Mouse (Mus musculus): ENCODE results near the gene Acox1. TPM values are rescaled to one million over a fixed set of nuclear protein-coding genes. Genes with fewer than 3 reads are reported as not detected.
A peak's percentile ranks its signal among the peaks of the same experiment; 100 is the strongest.

Gene Acox1
- total and polyA plus RNA-seq, 2 experiments from 2014 or later = 66.1 to 116 TPM

DNA sequence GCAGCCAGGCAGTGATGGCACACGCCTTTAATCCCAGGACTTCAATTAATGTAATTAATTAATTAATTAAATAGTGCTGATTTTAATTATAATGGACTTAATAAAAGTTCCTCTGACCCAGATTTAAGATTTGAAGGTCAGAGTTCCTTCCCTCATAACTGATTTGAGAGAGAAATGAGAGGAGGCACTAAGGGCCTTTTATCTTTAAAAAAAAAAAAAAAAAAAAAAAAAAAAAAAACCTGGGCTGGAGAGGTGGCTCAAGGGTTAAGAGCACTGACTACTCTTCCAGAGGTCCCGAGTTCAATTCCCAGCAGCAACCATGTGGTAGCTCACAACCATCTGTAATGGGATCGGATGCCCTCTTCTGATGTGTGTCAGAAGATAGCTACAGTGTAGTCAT is 9.8 kb upstream of the Acox1 start:
- Histone ChIP-seq H3K36me3 (ENCODE audit: insufficient read depth, low read length) (peaks cover 23% of the 10 kb centered on the region), H3K27ac (ENCODE audit: low read depth, low read length) (no peak overlapping the region), H3K4me1 (ENCODE audit: insufficient read depth, low read length) (no peaks in the 10 kb centered on the region), H3K4me3 (ENCODE audit: low read depth, low read length) (no peak overlapping the region), H3K27me3 (ENCODE audit: insufficient read depth, low read length) (no peaks in the 10 kb centered on the region), H3K4me2 (ENCODE audit: low read depth, low read length, poor library complexity, severe bottlenecking) (no peak overlapping the region), H3K9ac (replicated peaks; ENCODE audit: low read length, poor library complexity, severe bottlenecking) (no peak overlapping the region), H3K9me3 (ENCODE audit: low read length) (no peaks in the 10 kb centered on the region)
- WGBS = 80% methylated on average over 3 of the region's 3 CpGs
- no peak for TF ChIP-seq CTCF (IDR thresholded peaks at IDR 0.05)
- DNase-seq (ENCODE audit: low spot score) (no peak), ATAC-seq (ENCODE audit: low FRiP score) (no peak)

DNA sequence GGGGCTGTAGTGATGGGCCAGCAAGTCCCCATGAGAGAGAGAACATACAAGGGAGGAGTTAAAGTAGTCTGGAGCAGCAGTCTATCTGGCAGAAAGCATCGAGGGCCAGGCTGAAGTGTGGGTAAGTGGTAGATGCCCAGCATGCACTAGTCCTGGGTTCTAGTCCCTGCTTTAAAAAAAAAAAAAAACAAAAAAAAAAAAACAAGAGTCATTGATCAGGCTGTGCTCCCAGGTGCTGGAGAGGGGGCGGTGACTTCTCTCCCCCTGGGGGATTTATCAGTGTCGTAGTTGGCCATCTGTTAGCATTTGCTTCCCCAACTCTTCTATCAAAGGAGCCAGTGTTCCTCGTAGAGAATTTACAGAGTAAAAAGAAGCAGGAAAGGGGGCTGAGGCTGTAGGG is 7.8 kb upstream of the Acox1 start:
- Histone ChIP-seq H3K4me1 (ENCODE audit: insufficient read depth, low read length) (no peaks in the 10 kb centered on the region), H3K4me3 (ENCODE audit: low read depth, low read length) (no peak overlapping the region), H3K27me3 (ENCODE audit: insufficient read depth, low read length) (no peaks in the 10 kb centered on the region), H3K27ac (ENCODE audit: low read depth, low read length) (no peak overlapping the region), H3K4me2 (ENCODE audit: low read depth, low read length, poor library complexity, severe bottlenecking) (no peak overlapping the region), H3K36me3 (ENCODE audit: insufficient read depth, low read length) (peaks cover 20% of the 10 kb centered on the region), H3K9ac (replicated peaks; ENCODE audit: low read length, poor library complexity, severe bottlenecking) (no peak overlapping the region), H3K9me3 (ENCODE audit: low read length) (no peaks in the 10 kb centered on the region)
- DNase-seq (ENCODE audit: low spot score) = no peak
- no peak for ATAC-seq (ENCODE audit: low FRiP score)
- TF ChIP-seq CTCF (IDR thresholded peaks at IDR 0.05) = no peak
- WGBS = 75% methylated on average over 4 of the region's 4 CpGs

DNA sequence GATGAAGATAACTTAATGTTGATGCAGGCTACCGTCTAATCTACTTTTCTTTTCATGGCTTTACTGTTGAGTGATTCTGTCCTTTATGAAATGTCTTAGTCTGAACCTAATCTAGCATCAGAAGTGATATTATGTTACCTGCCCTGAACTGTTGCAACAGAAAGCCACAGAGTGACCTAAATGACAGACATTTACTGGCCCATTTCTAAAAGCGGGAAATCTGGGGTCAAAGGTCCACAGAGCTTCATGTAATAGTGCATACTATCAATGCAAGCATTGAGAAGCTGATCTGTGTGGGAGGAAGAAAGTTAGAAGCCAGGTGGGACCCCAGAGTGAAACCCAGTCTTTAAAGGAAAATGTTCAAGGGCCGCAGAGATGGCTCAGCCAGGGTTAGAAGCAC is 4.3 kb upstream of the Acox1 start:
- no peak overlapping the region for H3K4me2 ChIP-seq (ENCODE audit: low read depth, low read length, poor library complexity, severe bottlenecking)
- no peak overlapping the region for H3K27ac ChIP-seq (ENCODE audit: low read depth, low read length)
- no peaks in the 10 kb centered on the region for H3K27me3 ChIP-seq (ENCODE audit: insufficient read depth, low read length)
- H3K36me3 ChIP-seq (ENCODE audit: insufficient read depth, low read length) = peaks cover 20% of the 10 kb centered on the region
- no peaks in the 10 kb centered on the region for H3K9me3 ChIP-seq (ENCODE audit: low read length)
- DNase-seq (ENCODE audit: low spot score) (no peak), ATAC-seq (ENCODE audit: low FRiP score) (no peak)
- 96% methylated on average over 3 of the region's 3 CpGs for WGBS
- H3K4me1 ChIP-seq (ENCODE audit: insufficient read depth, low read length) = no peaks in the 10 kb centered on the region
- no peak overlapping the region for H3K9ac ChIP-seq (replicated peaks; ENCODE audit: low read length, poor library complexity, severe bottlenecking)
- no peak overlapping the region for H3K4me3 ChIP-seq (ENCODE audit: low read depth, low read length)
- no peak for TF ChIP-seq CTCF (IDR thresholded peaks at IDR 0.05)

DNA sequence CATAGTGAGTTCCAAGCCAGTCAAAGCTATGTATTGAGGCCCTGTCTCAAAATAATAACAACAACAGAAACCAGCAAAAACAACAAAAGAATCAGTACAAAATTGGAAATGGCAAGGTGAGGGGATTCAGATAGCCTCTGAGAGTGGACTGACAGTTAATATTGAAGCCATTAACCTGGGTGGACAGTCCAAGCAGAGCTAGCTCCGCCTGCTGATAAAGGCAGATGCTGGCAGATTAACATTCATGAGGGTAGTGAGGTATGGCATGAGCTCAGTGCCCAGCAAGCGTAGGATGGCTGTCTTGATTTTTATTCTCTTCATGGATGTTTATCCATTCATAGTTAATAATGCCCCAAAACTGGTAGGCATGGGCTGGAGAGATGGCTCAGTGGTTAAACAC is 2.3 kb upstream of the Acox1 start:
- no peak for TF ChIP-seq CTCF (IDR thresholded peaks at IDR 0.05)
- H3K4me3 ChIP-seq (ENCODE audit: low read depth, low read length) = no peak overlapping the region
- H3K36me3 ChIP-seq (ENCODE audit: insufficient read depth, low read length) = peaks cover 12% of the 10 kb centered on the region
- DNase-seq (ENCODE audit: low spot score) (no peak), ATAC-seq (ENCODE audit: low FRiP score) (no peak)
- no peak overlapping the region for H3K27ac ChIP-seq (ENCODE audit: low read depth, low read length)
- peaks cover 4% of the 10 kb centered on the region for H3K4me1 ChIP-seq (ENCODE audit: insufficient read depth, low read length)
- H3K9ac ChIP-seq (replicated peaks; ENCODE audit: low read length, poor library complexity, severe bottlenecking) = no peak overlapping the region
- H3K27me3 ChIP-seq (ENCODE audit: insufficient read depth, low read length) = no peaks in the 10 kb centered on the region
- H3K9me3 ChIP-seq (ENCODE audit: low read length) = no peaks in the 10 kb centered on the region
- no peak overlapping the region for H3K4me2 ChIP-seq (ENCODE audit: low read depth, low read length, poor library complexity, severe bottlenecking)
- WGBS = 81% methylated on average over 2 of the region's 2 CpGs

DNA sequence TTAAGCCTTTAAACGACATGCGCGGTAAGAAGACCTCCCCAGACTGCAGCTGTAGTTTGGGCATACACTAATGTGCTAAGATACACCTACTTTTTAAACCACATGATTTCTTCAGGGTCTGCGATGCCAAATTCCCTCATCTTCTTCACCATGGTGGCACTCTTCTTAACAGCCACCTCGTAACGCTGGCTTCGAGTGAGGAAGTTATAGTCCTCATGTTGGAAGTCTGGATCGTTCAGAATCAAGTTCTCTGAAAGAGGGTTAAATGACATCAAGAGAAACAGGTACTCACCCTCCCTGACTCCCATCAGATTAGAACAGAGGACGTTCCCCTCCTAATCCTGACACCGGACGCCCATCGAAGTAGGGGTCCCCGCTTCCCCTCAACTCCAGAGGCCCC is 713 bp downstream of the Acox1 start:
- Histone ChIP-seq H3K36me3 (ENCODE audit: insufficient read depth, low read length) (peaks cover 6% of the 10 kb centered on the region; the same call in 1 of the 2 replicates), H3K9me3 (ENCODE audit: low read length) (no peaks in the 10 kb centered on the region), H3K4me3 (ENCODE audit: low read depth, low read length) (peak overlapping the region; percentile 72), H3K4me1 (ENCODE audit: insufficient read depth, low read length) (peaks cover 4% of the 10 kb centered on the region), H3K27ac (ENCODE audit: low read depth, low read length) (peak overlapping the region; percentile 96), H3K27me3 (ENCODE audit: insufficient read depth, low read length) (no peaks in the 10 kb centered on the region), H3K4me2 (ENCODE audit: low read depth, low read length, poor library complexity, severe bottlenecking) (peak overlapping the region; percentile 61), H3K9ac (replicated peaks; ENCODE audit: low read length, poor library complexity, severe bottlenecking) (peak overlapping the region; percentile 73)
- no peak for TF ChIP-seq CTCF (IDR thresholded peaks at IDR 0.05)
- ATAC-seq (ENCODE audit: low FRiP score) = 0 out of 2 replicates have a peak, but pooled peaks have one; percentile 2
- no peak for DNase-seq (ENCODE audit: low spot score)
- 22% methylated on average over 13 of the region's 13 CpGs for WGBS

DNA sequence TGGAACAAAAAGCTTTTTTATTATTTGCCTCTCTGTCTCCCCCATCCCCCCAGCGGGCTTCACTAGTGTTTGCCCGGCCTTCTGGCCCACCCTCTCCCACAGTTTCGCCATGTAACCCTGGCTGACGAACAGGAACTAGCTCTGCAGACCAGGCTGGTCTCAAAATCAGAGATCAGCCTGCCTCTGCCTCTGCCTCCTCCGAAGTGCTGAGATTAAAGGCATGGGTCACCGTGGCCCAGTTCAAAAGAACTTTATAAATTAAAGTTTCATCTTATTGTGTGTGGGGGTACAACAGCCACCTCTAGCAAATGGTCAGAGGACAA is 1.3 kb downstream of the Acox1 start:
- no peaks in the 10 kb centered on the region for H3K9me3 ChIP-seq (ENCODE audit: low read length)
- DNase-seq (ENCODE audit: low spot score) (no peak), ATAC-seq (ENCODE audit: low FRiP score) (no peak)
- no peaks in the 10 kb centered on the region for H3K27me3 ChIP-seq (ENCODE audit: insufficient read depth, low read length)
- peak overlapping the region; percentile 72 for H3K4me3 ChIP-seq (ENCODE audit: low read depth, low read length)
- peaks cover 6% of the 10 kb centered on the region; the same call in 1 of the 2 replicates for H3K36me3 ChIP-seq (ENCODE audit: insufficient read depth, low read length)
- peak overlapping the region; percentile 61 for H3K4me2 ChIP-seq (ENCODE audit: low read depth, low read length, poor library complexity, severe bottlenecking)
- 89% methylated on average over 6 of the region's 6 CpGs for WGBS
- no peak for TF ChIP-seq CTCF (IDR thresholded peaks at IDR 0.05)
- no peak overlapping the region for H3K9ac ChIP-seq (replicated peaks; ENCODE audit: low read length, poor library complexity, severe bottlenecking)
- no peak overlapping the region for H3K27ac ChIP-seq (ENCODE audit: low read depth, low read length)
- H3K4me1 ChIP-seq (ENCODE audit: insufficient read depth, low read length) = peaks cover 4% of the 10 kb centered on the region

Data from midbrain, postnatal 0 days (tissue).